Mouse (Mus musculus) lung, embryonic 15.5 days (tissue): ENCODE data around the gene Plscr2. TPM values are rescaled to one million over a fixed set of nuclear protein-coding genes. Genes with fewer than 3 reads are reported as not detected.
"Not testable (repeated sequence)": the region's sequence is repeated elsewhere in the genome, so short reads cannot be mapped to it uniquely, and the experiment has no call there.

Source experiments
- ATAC-seq: fragments of 200-750 bp; cut with Nextera tagmentation; 2 replicates; pipeline ENCODE4 v1.8.0; 2017; ENCODE audit warnings: moderate number of reproducible peaks, borderline replicate concordance; ENCODE audit not compliant: low FRiP score, low TSS enrichment; ENCODE audit errors: extremely low read depth
- H3K27ac ChIP-seq: fragments of 300-500 bp; sonication (generic); 2 replicates; pipeline ENCODE4 v1.5.1; 2015; ENCODE audit warnings: moderate library complexity, mild to moderate bottlenecking, inconsistent platforms
- H3K27me3 ChIP-seq: fragments of 300-500 bp; sonication (generic); 2 replicates; pipeline ENCODE4 v1.6.1; 2015; ENCODE audit warnings: inconsistent platforms
- H3K36me3 ChIP-seq: fragments of 300-500 bp; sonication (generic); 2 replicates; pipeline ENCODE4 v1.6.1; 2015; ENCODE audit warnings: inconsistent platforms
- H3K4me1 ChIP-seq: fragments of 300-500 bp; sonication (generic); 2 replicates; pipeline ENCODE4 v1.6.1; 2015; ENCODE audit warnings: inconsistent platforms
- H3K4me2 ChIP-seq: fragments of 300-500 bp; sonication (generic); 2 replicates; pipeline ENCODE4 v1.6.1; 2015; ENCODE audit warnings: inconsistent platforms, mild to moderate bottlenecking, moderate library complexity
- H3K4me3 ChIP-seq: fragments of 300-500 bp; sonication (generic); 2 replicates; pipeline ENCODE4 v1.5.1; 2015; ENCODE audit warnings: mild to moderate bottlenecking, inconsistent platforms
- H3K9ac ChIP-seq: fragments of 300-500 bp; sonication (generic); 2 replicates; pipeline ENCODE4 v1.6.1; 2015; ENCODE audit warnings: inconsistent platforms
- H3K9me3 ChIP-seq: fragments of 300-500 bp; sonication (generic); 2 replicates; pipeline ENCODE4 v1.6.1; 2016; ENCODE audit warnings: inconsistent platforms
- WGBS: fragments of 180-500 bp; shearing (Covaris S2); methylation state at CpG from one replicate; pipeline ENCODE4 v1.1.7; 2015; 5-methylcytosine and 5-hydroxymethylcytosine counted together
- microRNA-seq: library from miRNA; unstranded; fragments of <30 nt; microRNA quantifications from one replicate; pipeline ENCODE4, GENCODE M21; 2016
- polyA plus RNA-seq: library from polyadenylated mRNA; unstranded; fragments of >200 nt; fragmentation: Nextera tagmentation; extraction: Ambion mirVana; gene quantifications from 2 replicates; pipeline ENCODE4 v1.2.1, GENCODE M21; 2015

Plscr2 gene
- polyA plus RNA-seq, 1 experiment from 2014 or later, result 3.8 TPM

GRCm38 (mm10) chr9:92325936-92326335 is 50.5 kb downstream of the Plscr2 start:
- 73% methylated on average over 9 of the region's 9 CpGs for WGBS
- H3K4me1 ChIP-seq, ATAC-seq, H3K9me3 ChIP-seq, H3K36me3 ChIP-seq, H3K4me3 ChIP-seq, H3K27ac ChIP-seq, H3K27me3 ChIP-seq, H3K4me2 ChIP-seq, H3K9ac ChIP-seq: not testable (repeated sequence)

GRCm38 (mm10) chr9:92326813-92327212 is 51.4 kb downstream of the Plscr2 start:
- Histone ChIP-seq H3K4me1 (no peaks in the 10 kb centered on the region), H3K9ac (no peak overlapping the region), H3K4me2 (no peak overlapping the region), H3K9me3 (no peaks in the 10 kb centered on the region), H3K4me3 (no peak overlapping the region), H3K27me3 (no peaks in the 10 kb centered on the region), H3K27ac (no peak overlapping the region), H3K36me3 (no peaks in the 10 kb centered on the region)
- ATAC-seq, result no peak
- 83% methylated on average over 4 of the region's 4 CpGs for WGBS

- Histone ChIP-seq H3K4me3 (no peak overlapping the region), H3K27me3 (no peaks in the 10 kb centered on the region)
These were observed 56.0 kb downstream of the Plscr2 start for GRCm38 (mm10) chr9:92331383-92331782.

GRCm38 (mm10) chr9:92334845-92335244 is 59.4 kb downstream of the Plscr2 start:
- no peak overlapping the region for H3K4me2 ChIP-seq
- WGBS, result 94% methylated on average over 10 of the region's 10 CpGs

More at GRCm38 (mm10) chr9:92331383-92331782, 56.0 kb downstream of the Plscr2 start:
- Histone ChIP-seq H3K36me3 (no peaks in the 10 kb centered on the region), H3K9me3 (no peaks in the 10 kb centered on the region), H3K4me1 (no peaks in the 10 kb centered on the region), H3K4me2 (no peak overlapping the region), H3K9ac (no peak overlapping the region), H3K27ac (no peak overlapping the region)
- no peak for ATAC-seq
- WGBS, result 84% methylated on average over 4 of the region's 4 CpGs

DNA sequence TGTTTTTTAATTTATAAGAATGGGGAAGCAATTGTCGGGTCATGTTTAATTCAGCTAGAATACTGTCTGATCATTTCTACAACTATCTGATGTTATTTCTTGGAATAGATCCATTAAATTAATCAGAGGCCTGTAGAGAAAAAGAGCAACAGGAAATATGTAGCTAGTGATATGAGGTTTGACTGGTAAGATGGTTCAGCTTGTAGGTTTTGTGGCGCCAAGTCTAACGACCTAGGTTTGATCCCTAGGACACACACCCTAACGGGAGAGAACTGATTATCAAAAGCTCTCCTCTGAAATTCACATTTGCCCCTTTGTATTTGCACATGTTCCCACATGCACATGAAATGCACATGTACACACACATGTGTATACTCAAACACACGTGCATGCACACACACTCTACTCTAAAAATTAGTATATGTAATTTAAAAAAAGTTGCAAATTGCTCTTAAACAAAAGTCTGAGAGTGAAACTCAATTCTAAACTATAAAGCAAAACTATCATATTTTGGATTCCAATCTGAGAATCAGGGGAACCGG is 59.9 kb downstream of the Plscr2 start:
- ATAC-seq, result no peak
- no peaks in the 10 kb centered on the region for H3K4me1 ChIP-seq
- no peak overlapping the region for H3K4me3 ChIP-seq
- H3K9ac ChIP-seq, result no peak overlapping the region
- H3K9me3 ChIP-seq, result no peaks in the 10 kb centered on the region
- 80% methylated on average over 6 of the region's 6 CpGs for WGBS
- no peak overlapping the region for H3K27ac ChIP-seq
- no peaks in the 10 kb centered on the region for H3K27me3 ChIP-seq
- no peak overlapping the region for H3K4me2 ChIP-seq
- no peaks in the 10 kb centered on the region for H3K36me3 ChIP-seq

More at GRCm38 (mm10) chr9:92334845-92335244, 59.4 kb downstream of the Plscr2 start:
- no peaks in the 10 kb centered on the region for H3K36me3 ChIP-seq
- H3K9me3 ChIP-seq, result no peaks in the 10 kb centered on the region
- no peaks in the 10 kb centered on the region for H3K4me1 ChIP-seq
- no peak overlapping the region for H3K27ac ChIP-seq
- H3K4me3 ChIP-seq, result no peak overlapping the region
- H3K9ac ChIP-seq, result no peak overlapping the region
- no peak for ATAC-seq
- H3K27me3 ChIP-seq, result no peaks in the 10 kb centered on the region

DNA sequence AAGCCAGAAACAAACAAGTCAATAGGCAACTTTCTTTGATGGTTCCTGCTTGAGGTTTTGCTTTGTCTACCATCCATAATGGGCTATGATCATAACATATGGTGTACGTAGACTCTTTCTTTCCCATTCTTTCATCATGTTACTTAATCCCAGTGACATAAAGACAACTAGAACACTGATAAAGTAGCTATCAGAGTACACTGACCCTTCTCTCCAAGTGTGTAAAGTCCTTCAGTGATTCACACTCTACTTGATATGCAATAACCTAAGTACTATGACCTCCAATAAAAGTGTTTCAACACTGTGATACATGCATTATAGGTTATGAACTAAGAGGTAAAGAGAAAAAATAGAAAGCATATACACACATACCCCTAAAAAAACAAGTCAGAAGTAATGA is 61.7 kb downstream of the Plscr2 start:
- no peak overlapping the region for H3K27ac ChIP-seq
- no peaks in the 10 kb centered on the region for H3K4me1 ChIP-seq
- no peak overlapping the region for H3K9ac ChIP-seq
- no peaks in the 10 kb centered on the region for H3K36me3 ChIP-seq
- no peaks in the 10 kb centered on the region for H3K27me3 ChIP-seq
- no peak overlapping the region for H3K4me2 ChIP-seq
- WGBS, result 91% methylated on average over 1 of the region's 1 CpGs
- no peaks in the 10 kb centered on the region for H3K9me3 ChIP-seq
- H3K4me3 ChIP-seq, result no peak overlapping the region
- ATAC-seq, result no peak

DNA sequence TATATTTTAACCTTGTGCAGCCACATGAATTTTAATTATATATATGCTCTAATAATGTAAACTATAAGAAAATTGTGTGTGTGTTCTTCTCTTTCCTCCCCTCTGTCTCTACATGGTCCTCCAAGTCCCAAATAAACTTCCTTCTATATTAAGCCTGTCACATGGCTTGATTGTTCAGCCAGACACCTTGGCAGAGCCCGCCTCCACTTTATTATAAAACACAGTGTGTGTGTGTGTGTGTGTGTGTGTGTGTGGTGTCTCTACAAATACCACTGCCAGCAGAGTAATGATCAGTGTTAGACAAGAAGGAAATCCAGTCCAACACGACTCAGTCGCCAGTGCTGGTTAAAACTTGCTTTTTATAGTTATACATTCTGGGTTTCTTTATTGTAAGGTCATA is 62.3 kb downstream of the Plscr2 start:
- 73% methylated on average over 3 of the region's 3 CpGs for WGBS
- Histone ChIP-seq H3K27ac (no peak overlapping the region), H3K27me3 (no peaks in the 10 kb centered on the region), H3K4me3 (no peak overlapping the region), H3K9ac (no peak overlapping the region), H3K4me2 (no peak overlapping the region), H3K4me1 (no peaks in the 10 kb centered on the region), H3K36me3 (no peaks in the 10 kb centered on the region), H3K9me3 (no peaks in the 10 kb centered on the region)
- no peak for ATAC-seq

- Histone ChIP-seq H3K36me3 (no peaks in the 10 kb centered on the region), H3K4me1 (no peaks in the 10 kb centered on the region), H3K27ac (no peak overlapping the region), H3K9ac (no peak overlapping the region), H3K27me3 (no peaks in the 10 kb centered on the region), H3K9me3 (no peaks in the 10 kb centered on the region), H3K4me2 (no peak overlapping the region), H3K4me3 (no peak overlapping the region)
- no peak for ATAC-seq
- WGBS, result 30% methylated on average over 1 of the region's 1 CpGs
These were observed 63.6 kb downstream of the Plscr2 start for GRCm38 (mm10) chr9:92338954-92339353.

Small RNAs within 50 kb of the gene (microRNA-seq; reads per million reads assigned to microRNA genes)
- gene Mir6386, result not detected

Other genes starting within 250 kb of the Plscr2 start
- gene Plscr5, start 82.7 kb upstream of the Plscr2 start, polyA plus RNA-seq, result not detected in 2 replicates
- gene Plscr1, start 25.9 kb upstream of the Plscr2 start, polyA plus RNA-seq, result 33.7 and 37.6 TPM in 2 replicates
- gene 1700057G04Rik, start 33.8 kb downstream of the Plscr2 start, polyA plus RNA-seq, result not detected in 2 replicates
- gene Plscr4, start 181.8 kb downstream of the Plscr2 start, polyA plus RNA-seq, result 16.0 and 17.3 TPM in 2 replicates